Mouse (Mus musculus) liver, adult 2 months (tissue): ENCODE measurements around the gene Lmntd2. TPM values are rescaled to one million over a fixed set of nuclear protein-coding genes. Genes with fewer than 3 reads are reported as not detected.

Experiments used
- DNase-seq: peaks from one replicate; pipeline ENCODE4 v3.0.0-alpha.2; 2011; ENCODE audit warnings: low read depth, low spot score; ENCODE audit errors: extremely low read depth
- H3K27ac ChIP-seq: fragments of 200-500 bp; replicated peaks from 2 replicates; pipeline ENCODE4 v1.5.1; 2012; ENCODE audit warnings: low read depth, mild to moderate bottlenecking, control low read depth, inconsistent platforms, low read length; ENCODE audit not compliant: insufficient read depth
- H3K27me3 ChIP-seq: fragments of 200-500 bp; 2 replicates; pipeline ENCODE4 v1.6.1; 2012; ENCODE audit warnings: mild to moderate bottlenecking, moderate library complexity, low read length, inconsistent platforms; ENCODE audit not compliant: control insufficient read depth, insufficient read depth
- H3K36me3 ChIP-seq: fragments of 200-500 bp; 2 replicates; pipeline ENCODE4 v1.6.1; 2012; ENCODE audit warnings: low read length, inconsistent platforms; ENCODE audit not compliant: control insufficient read depth, insufficient read depth
- H3K4me1 ChIP-seq: fragments of 200-500 bp; 2 replicates; pipeline ENCODE4 v1.6.1; 2011; ENCODE audit warnings: low read length; ENCODE audit not compliant: control insufficient read depth, insufficient read depth
- H3K4me3 ChIP-seq: fragments of 200-500 bp; 2 replicates; pipeline ENCODE4 v1.5.1; 2011; ENCODE audit warnings: low read depth, mild to moderate bottlenecking, control low read depth, low read length, moderate library complexity; ENCODE audit not compliant: insufficient read depth
- H3K79me2 ChIP-seq: fragments of 200-500 bp; 2 replicates; pipeline ENCODE4 v1.6.1; 2012; ENCODE audit warnings: inconsistent platforms, mild to moderate bottlenecking, low read length, moderate library complexity; ENCODE audit not compliant: control insufficient read depth, insufficient read depth
- H3K9ac ChIP-seq: fragments of 200-500 bp; 2 replicates; pipeline ENCODE4 v1.6.1; 2012; ENCODE audit warnings: low read depth, mild to moderate bottlenecking, control low read depth, inconsistent platforms, low read length
- CTCF ChIP-seq: fragments of 200-500 bp; IDR thresholded peaks from 2 replicates; pipeline ENCODE4 v1.5.1; 2011; ENCODE audit warnings: low read depth, low read length, control low read depth
- POLR2A ChIP-seq: fragments of 200-500 bp; IDR thresholded peaks from 2 replicates; pipeline ENCODE4 v1.6.1; 2011; ENCODE audit warnings: low read length, control low read depth; ENCODE audit not compliant: insufficient read depth; ENCODE audit errors: extremely low read depth
- WGBS: fragments of 180-500 bp; shearing (Covaris S2); methylation state at CpG from one replicate; pipeline ENCODE4 v1.1.7; 2018; 5-methylcytosine and 5-hydroxymethylcytosine counted together
- polyA plus RNA-seq: library from polyadenylated mRNA; depleted of rRNA; stranded (reverse); fragments of >200 nt; gene quantifications from 2 replicates; pipeline ENCODE4 v1.2.3, GENCODE M21; 2012
- total RNA-seq: library from RNA; depleted of rRNA; stranded (reverse); fragments of >200 nt; gene quantifications from 2 replicates; pipeline ENCODE4 v1.2.3, GENCODE M21; 2014

Lmntd2 gene
- total and polyA plus RNA-seq, 2 experiments, result 0.83 to 2.2 TPM

DNA sequence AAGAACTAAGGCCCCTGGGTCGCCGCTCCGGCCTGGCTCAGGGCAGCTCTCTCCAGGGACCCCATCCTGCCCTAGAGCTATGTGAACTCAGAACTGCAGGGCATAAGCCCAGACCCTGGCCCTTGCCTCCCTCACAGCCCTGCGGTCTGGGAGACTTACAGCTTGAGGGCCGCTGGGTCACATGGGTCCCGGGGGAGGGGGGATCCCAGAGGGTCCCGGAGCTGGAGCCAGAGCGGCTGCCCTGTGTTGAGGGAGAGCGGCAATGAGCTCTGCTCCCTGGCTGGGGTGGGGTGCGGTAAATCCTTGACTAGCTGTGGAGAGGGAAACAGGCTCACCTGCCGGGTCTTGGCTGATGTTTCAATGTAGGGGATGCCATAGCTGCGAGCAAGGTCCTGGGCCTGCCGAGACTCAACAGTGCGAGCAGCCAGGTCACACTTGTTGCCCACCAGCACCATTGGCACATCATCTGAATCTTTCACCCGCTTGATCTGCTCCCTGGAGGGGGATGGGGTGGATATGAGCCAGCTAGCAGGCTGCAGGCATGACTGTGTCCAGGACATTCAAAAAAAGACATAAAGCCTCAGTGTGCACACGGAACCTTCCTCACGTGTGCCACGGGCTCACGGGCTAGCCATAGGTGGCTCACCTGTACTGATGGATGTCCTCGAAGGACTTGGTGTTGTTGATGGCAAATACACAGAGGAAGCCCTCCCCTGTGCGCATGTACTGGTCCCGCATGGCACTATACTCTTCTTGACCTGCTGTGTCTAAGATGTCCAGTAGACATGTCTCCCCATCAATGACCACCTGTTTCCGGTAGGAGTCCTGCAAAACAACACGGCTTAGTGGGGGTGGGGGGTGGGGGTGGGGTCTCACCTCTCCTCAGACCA is 21.8 kb downstream of the Lmntd2 start:
- no peak for TF ChIP-seq CTCF
- no peak for TF ChIP-seq POLR2A
- Histone ChIP-seq H3K79me2 (no peaks in the 10 kb centered on the region), H3K4me3 (no peak overlapping the region), H3K36me3 (peaks cover 10% of the 10 kb centered on the region), H3K9ac (no peak overlapping the region), H3K4me1 (peaks cover 9% of the 10 kb centered on the region; the same call in 1 of the 2 replicates), H3K27ac (no peak overlapping the region), H3K27me3 (no peaks in the 10 kb centered on the region)
- no peak for DNase-seq
- 91% methylated on average over 24 of the region's 24 CpGs for WGBS

DNA sequence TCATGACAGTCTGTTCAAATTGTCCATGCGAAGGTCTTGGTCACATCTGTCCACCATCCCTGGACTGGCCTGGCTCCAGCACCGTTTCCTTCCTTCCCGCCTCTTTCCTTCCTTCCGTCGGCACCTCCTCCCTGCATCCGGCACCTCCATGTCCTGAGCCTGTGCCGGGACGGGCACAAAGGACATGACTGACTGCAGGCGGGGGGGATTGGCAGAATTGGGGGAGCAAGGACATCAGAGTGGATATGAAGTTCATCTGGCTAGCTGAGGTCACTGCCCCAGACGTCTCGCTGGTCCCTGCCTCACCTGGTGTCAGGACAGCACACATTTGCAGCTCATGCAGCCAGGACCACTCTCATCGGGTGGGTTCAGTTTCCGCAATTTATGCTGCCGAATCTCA is 22.8 kb downstream of the Lmntd2 start:
- H3K79me2 ChIP-seq, result no peaks in the 10 kb centered on the region
- peaks cover 10% of the 10 kb centered on the region for H3K36me3 ChIP-seq
- TF ChIP-seq POLR2A (no peak), CTCF (no peak)
- H3K27ac ChIP-seq, result no peak overlapping the region; the same call in 1 of the 2 replicates
- H3K4me1 ChIP-seq, result peaks cover 9% of the 10 kb centered on the region; the same call in 1 of the 2 replicates
- no peak for DNase-seq
- no peak overlapping the region for H3K4me3 ChIP-seq
- H3K9ac ChIP-seq, result no peak overlapping the region
- no peaks in the 10 kb centered on the region for H3K27me3 ChIP-seq
- 85% methylated on average over 14 of the region's 14 CpGs for WGBS

DNA sequence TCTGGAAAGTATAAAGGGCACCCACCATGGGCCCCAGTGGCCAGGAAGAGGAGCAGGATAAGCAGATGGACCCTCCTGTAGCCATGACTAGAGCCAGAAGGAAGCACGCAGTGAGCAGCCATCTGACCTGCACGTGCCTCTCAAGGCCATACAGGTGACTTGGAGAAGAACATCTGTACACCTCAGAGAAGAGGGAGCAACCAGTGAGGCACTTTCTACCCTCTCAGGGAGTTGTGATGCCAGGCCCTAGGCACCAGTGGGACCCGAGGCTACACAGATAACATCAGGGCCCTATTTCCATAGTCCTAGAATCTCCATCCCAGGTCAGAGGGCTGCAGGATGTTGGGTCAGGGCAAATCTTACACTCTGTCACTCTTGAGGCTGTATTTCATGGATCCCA is 23.7 kb downstream of the Lmntd2 start:
- H3K4me3 ChIP-seq, result no peak overlapping the region
- TF ChIP-seq POLR2A (no peak), CTCF (no peak)
- H3K27me3 ChIP-seq, result no peaks in the 10 kb centered on the region
- H3K4me1 ChIP-seq, result peaks cover 9% of the 10 kb centered on the region; the same call in 1 of the 2 replicates
- no peak overlapping the region for H3K27ac ChIP-seq
- 91% methylated on average over 3 of the region's 3 CpGs for WGBS
- no peak overlapping the region for H3K9ac ChIP-seq
- no peaks in the 10 kb centered on the region for H3K79me2 ChIP-seq
- no peak for DNase-seq
- peaks cover 10% of the 10 kb centered on the region for H3K36me3 ChIP-seq

DNA sequence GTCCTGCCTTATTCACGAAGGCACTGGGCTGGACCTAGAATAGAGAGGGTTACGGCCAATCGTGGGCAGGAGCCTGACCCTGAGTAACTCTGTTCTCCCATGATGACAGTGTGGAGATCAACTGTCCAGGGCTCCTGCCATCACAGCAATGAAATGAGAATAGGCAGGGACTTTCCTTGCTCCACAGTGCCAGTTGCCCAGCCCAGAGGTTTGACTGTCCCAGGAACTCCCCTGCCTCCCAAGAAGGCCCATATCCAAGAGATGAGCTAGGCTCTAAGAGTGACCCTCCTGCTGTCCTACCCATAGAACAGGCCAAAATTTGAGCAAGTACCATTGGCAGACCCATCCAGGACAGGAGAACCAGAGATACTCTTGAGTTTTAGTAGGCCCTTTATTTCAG is 25.1 kb downstream of the Lmntd2 start:
- Histone ChIP-seq H3K27ac (no peak overlapping the region), H3K9ac (no peak overlapping the region), H3K4me3 (no peak overlapping the region), H3K79me2 (no peaks in the 10 kb centered on the region), H3K4me1 (peaks cover 5% of the 10 kb centered on the region; the same call in 1 of the 2 replicates), H3K36me3 (peaks cover 10% of the 10 kb centered on the region), H3K27me3 (no peaks in the 10 kb centered on the region)
- TF ChIP-seq CTCF (no peak), POLR2A (no peak)
- 94% methylated on average over 3 of the region's 3 CpGs for WGBS
- no peak for DNase-seq

DNA sequence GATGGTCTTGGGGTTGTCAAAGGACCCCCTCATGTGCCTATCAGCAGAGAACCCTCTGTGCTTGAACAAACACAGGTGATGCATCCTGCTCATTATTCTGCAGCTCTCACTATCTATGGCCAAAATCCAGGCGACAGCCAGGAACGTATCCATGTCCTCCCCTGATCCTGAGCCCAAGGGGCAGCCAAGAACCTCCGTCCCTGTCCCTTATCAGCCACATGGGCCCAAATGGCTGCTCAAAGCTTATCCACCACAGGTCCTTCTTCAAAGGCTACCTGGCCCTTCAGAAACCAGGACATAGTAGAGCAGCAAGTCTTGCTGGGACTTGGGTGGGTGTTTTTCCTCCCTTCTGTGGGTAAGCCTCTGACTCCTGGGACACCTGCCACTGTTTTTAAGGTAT is 25.7 kb downstream of the Lmntd2 start:
- Histone ChIP-seq H3K36me3 (peaks cover 10% of the 10 kb centered on the region), H3K9ac (no peak overlapping the region), H3K4me1 (peaks cover 5% of the 10 kb centered on the region; the same call in 1 of the 2 replicates), H3K27me3 (no peaks in the 10 kb centered on the region), H3K27ac (no peak overlapping the region), H3K79me2 (no peaks in the 10 kb centered on the region), H3K4me3 (no peak overlapping the region)
- TF ChIP-seq POLR2A, result no peak
- no peak for TF ChIP-seq CTCF
- no peak for DNase-seq
- WGBS, result 73% methylated on average over 3 of the region's 3 CpGs

DNA sequence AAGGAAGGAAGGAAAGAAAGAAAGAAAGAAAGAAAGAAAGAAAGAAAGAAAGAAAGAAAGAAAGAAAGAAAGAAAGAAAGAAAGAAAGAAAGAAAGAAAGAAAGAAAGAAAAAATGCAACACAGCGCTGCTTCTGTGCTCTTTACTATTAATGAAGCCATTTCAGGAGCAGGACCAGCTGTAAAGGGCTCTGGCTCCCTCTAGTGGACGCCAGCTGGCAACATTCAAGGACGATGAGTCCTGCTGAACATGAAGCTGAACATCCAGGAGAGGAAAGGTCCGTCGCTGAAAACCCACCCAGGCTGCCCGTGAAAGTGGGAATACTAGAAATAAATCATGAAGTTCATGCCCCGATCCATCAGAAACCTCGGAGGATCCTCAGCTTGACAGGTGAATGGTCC is 37.7 kb downstream of the Lmntd2 start:
- Histone ChIP-seq H3K79me2 (no peaks in the 10 kb centered on the region; the same call in 1 of the 2 replicates), H3K27ac (no peak overlapping the region), H3K4me3 (no peak overlapping the region), H3K9ac (no peak overlapping the region), H3K36me3 (no peaks in the 10 kb centered on the region), H3K4me1 (peaks cover 7% of the 10 kb centered on the region; the same call in 1 of the 2 replicates), H3K27me3 (no peaks in the 10 kb centered on the region)
- peak; percentile 97 for TF ChIP-seq CTCF
- TF ChIP-seq POLR2A, result no peak
- WGBS, result 3% methylated on average over 8 of the region's 8 CpGs
- peak; percentile 73 for DNase-seq
